Mouse (Mus musculus) retina, postnatal 7 days (tissue): ENCODE results near the gene Fastk.

Source experiments
- DNase-seq: peaks from one replicate; pipeline ENCODE4 v3.0.0-alpha.2; 2012; ENCODE audit warnings: low read depth, low spot score

Fastk gene

GRCm38 (mm10) chr5:24444746-24445427, at the start of gene Fastk:
Fastk (minus strand) TSS chr5:24445287.
- DNase-seq = peak; percentile 87

- DNase-seq = no peak
Observed at GRCm38 (mm10) chr5:24492546-24493285, 47.6 kb upstream of the Fastk start.

- DNase-seq = no peak
Observed at GRCm38 (mm10) chr5:24490413-24490920, 45.4 kb upstream of the Fastk start.

- DNase-seq = no peak
Observed at GRCm38 (mm10) chr5:24486738-24487137, 41.7 kb upstream of the Fastk start.

- peak; percentile 76 for DNase-seq
Observed at GRCm38 (mm10) chr5:24486097-24486496, 41.0 kb upstream of the Fastk start.

- DNase-seq = no peak
Observed at GRCm38 (mm10) chr5:24484963-24485362, 39.9 kb upstream of the Fastk start.

GRCm38 (mm10) chr5:24483326-24483725, 38.2 kb upstream of the Fastk start:
- peak; percentile 72 for DNase-seq

- DNase-seq = no peak
Observed at GRCm38 (mm10) chr5:24482247-24483079, 37.4 kb upstream of the Fastk start.

GRCm38 (mm10) chr5:24481647-24482046, 36.6 kb upstream of the Fastk start:
- DNase-seq = peak; percentile 57

- no peak for DNase-seq
Observed at GRCm38 (mm10) chr5:24477909-24478308, 32.8 kb upstream of the Fastk start.

GRCm38 (mm10) chr5:24475476-24476241, 30.6 kb upstream of the Fastk start:
- DNase-seq = no peak

GRCm38 (mm10) chr5:24474723-24475261, 29.7 kb upstream of the Fastk start:
- no peak for DNase-seq

- no peak for DNase-seq
Observed at GRCm38 (mm10) chr5:24474025-24474722, 29.1 kb upstream of the Fastk start.

- no peak for DNase-seq
Observed at GRCm38 (mm10) chr5:24472884-24473619, 28.0 kb upstream of the Fastk start.

GRCm38 (mm10) chr5:24470600-24470999, 25.5 kb upstream of the Fastk start:
- DNase-seq = peak; percentile 85

- no peak for DNase-seq
Observed at GRCm38 (mm10) chr5:24466762-24467161, 21.7 kb upstream of the Fastk start.

- no peak for DNase-seq
Observed at GRCm38 (mm10) chr5:24455613-24456012, 10.5 kb upstream of the Fastk start.

GRCm38 (mm10) chr5:24455076-24455475, 10.0 kb upstream of the Fastk start:
- no peak for DNase-seq

- DNase-seq = no peak
Observed at GRCm38 (mm10) chr5:24453985-24454303, 8.9 kb upstream of the Fastk start.
